Mouse (Mus musculus) heart, adult 10 weeks (tissue): ENCODE results near the gene Pmp22. TPM values are rescaled to one million over a fixed set of nuclear protein-coding genes. Genes with fewer than 3 reads are reported as not detected.

Experiments used
- polyA plus RNA-seq: library from polyadenylated mRNA; stranded (reverse); fragments of 350-450 nt; fragmentation: Illumina TruSeq; extraction: RNeasy Lipid Tissue Mini Kit (QIAGEN cat#74804); gene quantifications from one replicate; pipeline ENCODE4 v1.2.3, GENCODE M21; 2014; ENCODE audit warnings: low read depth, low replicate concordance

Pmp22 gene
- polyA plus RNA-seq, result 60.3 TPM

GRCm38 (mm10) chr11:63128784-63129183 lies at the start of gene Pmp22:
Gene Pmp22, plus strand, starts transcription at chr11:63128982.

Other genes starting within 250 kb of the Pmp22 start
- gene Tvp23b, start 249.5 kb upstream of the Pmp22 start, polyA plus RNA-seq, result 24.4 TPM
- not detected for gene Cdrt4, start 177.8 kb upstream of the Pmp22 start, polyA plus RNA-seq
- not detected for gene Tekt3, start 67.3 kb upstream of the Pmp22 start, polyA plus RNA-seq